Mouse (Mus musculus) E14TG2a.4 (cell line): ENCODE data around the gene Grin3b.

Source experiments
- CTCF ChIP-seq: conservative IDR thresholded peaks from 2 replicates; pipeline ENCODE4 v1.5.1; 2014; ENCODE audit warnings: low read length
- NANOG ChIP-seq: IDR thresholded peaks from 2 replicates; pipeline ENCODE4 v1.6.1; 2014; ENCODE audit warnings: borderline replicate concordance, low read length, mixed read lengths
- POU5F1 ChIP-seq: IDR thresholded peaks from 2 replicates; pipeline ENCODE4 v1.6.1; 2014; ENCODE audit warnings: low read length, borderline replicate concordance

DNA sequence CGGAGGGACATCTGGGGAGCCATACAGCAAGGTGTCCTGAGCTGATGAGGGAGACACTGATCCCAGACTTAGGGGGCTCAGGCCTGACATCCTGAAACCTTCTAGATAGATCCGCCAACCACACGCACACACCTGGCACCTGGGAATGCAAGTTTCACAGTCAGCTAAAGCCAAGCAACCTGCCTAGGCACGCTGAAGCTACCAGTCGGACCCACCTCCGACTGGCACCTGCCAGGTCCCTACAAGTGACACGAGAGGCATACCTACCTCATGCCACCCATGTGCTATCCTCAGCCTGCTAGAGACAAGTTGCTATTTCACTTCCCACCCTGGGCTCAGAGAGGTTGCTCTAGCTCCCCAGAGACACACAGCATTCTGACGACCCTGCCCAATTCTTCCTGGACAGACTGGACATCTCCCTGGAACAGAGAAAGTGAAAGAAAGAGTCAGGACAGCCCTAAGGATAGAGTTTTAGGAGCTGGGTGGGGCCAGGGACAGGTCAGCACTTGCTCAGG, 18.8 kb downstream of the Grin3b start:
- no peak for TF ChIP-seq CTCF
- no peak for TF ChIP-seq POU5F1
- TF ChIP-seq NANOG: no peak
